Mouse (Mus musculus) brain, embryonic 14.5 days (tissue): ENCODE data around the gene Eipr1.

Source experiments
- CTCF ChIP-seq: fragments of 200-500 bp; IDR thresholded peaks from 2 replicates; pipeline ENCODE4 v1.5.1; 2012; ENCODE audit warnings: inconsistent platforms, mild to moderate bottlenecking, moderate library complexity, borderline replicate concordance; ENCODE audit not compliant: insufficient read depth, insufficient read length; ENCODE audit errors: extremely low read depth
- POLR2A ChIP-seq: fragments of 200-500 bp; IDR thresholded peaks from 2 replicates; pipeline ENCODE4 v1.6.1; 2012; ENCODE audit warnings: mild to moderate bottlenecking, inconsistent platforms, borderline replicate concordance; ENCODE audit not compliant: poor library complexity, insufficient read depth, insufficient read length, severe bottlenecking; ENCODE audit errors: extremely low read depth

GRCm38 (mm10) chr12:28800891-28801290 lies 49.3 kb downstream of the Eipr1 start:
- no peak for TF ChIP-seq CTCF
- no peak for TF ChIP-seq POLR2A
